Mouse (Mus musculus) testis, adult 2 months (tissue): ENCODE data around the gene Cnot3.
"Not testable (repeated sequence)": the region's sequence is repeated elsewhere in the genome, so short reads cannot be mapped to it uniquely, and the experiment has no call there.

ENCODE experiments used
- CTCF ChIP-seq: fragments of 200-500 bp; IDR thresholded peaks from 2 replicates; pipeline ENCODE4 v1.5.1; 2012; ENCODE audit warnings: low read depth, mild to moderate bottlenecking, inconsistent platforms, low read length, moderate library complexity; ENCODE audit not compliant: control insufficient read depth, insufficient read depth, insufficient replicate concordance
- POLR2A ChIP-seq: fragments of 200-500 bp; IDR thresholded peaks from 2 replicates; pipeline ENCODE4 v1.6.1; 2012; ENCODE audit warnings: low read depth, mild to moderate bottlenecking, inconsistent platforms, low read length, moderate library complexity; ENCODE audit not compliant: control insufficient read depth

DNA sequence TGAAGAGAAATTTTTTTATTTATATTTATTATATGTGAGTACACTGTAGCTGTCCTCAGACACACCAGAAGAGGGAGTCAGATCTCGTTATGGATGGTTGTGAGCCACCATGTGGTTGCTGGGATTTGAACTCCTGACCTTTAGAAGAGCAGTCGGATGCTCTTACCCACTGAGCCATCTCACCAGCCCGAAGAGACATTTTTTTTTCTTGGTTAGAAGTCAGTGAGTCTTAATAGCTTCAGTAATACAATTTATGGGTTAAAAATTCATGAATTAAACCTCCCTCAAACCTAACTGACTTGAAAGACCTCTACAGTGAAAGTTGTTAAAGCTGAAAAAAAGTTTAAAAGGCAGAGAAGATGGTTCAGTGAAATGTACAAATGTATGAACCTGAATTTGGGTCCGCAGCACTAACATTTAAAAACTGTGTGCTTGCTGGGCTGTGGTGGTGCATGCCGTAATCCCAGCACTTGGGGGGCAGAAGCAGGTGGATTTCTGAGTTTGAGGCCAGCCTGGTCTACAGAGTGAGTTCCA is 63.4 kb downstream of the Cnot3 start:
- not testable (repeated sequence) for TF ChIP-seq POLR2A, CTCF
